Mouse (Mus musculus): ENCODE measurements at regions not wholly inside any gene's neighbourhood (a gene's known extent, or its start where the extent isn't known, plus 50 kb on each side); places are given as distances from the start of the nearest gene placed in this dataset.

- TF ChIP-seq CTCF (IDR thresholded peaks at IDR 0.05; ENCODE audit: low read depth), result no peak
- no peak for TF ChIP-seq EP300 (IDR thresholded peaks at IDR 0.05; ENCODE audit: low read depth)
These were observed 243.3 kb downstream of the Sdhaf3 start for GRCm38 (mm10) chr6:7199046-7199599.

Data from heart, postnatal 0 days (tissue).